In genomic region chr13:42478825-42479224, GRCm38 (mm10) we compare ENCODE assay signal across 20 mouse cellular contexts.
DNase-seq lines count a peak whose midpoint lies in the region; ATAC-seq and TF ChIP-seq lines count a peak whose summit lies in the region.
"Had no signal": no experiment of that assay in that cellular context is flagged by ENCODE, and none has a peak within 500 bp of the region (broad histone marks: within the 10 kb centered on the region; RNA-seq: fewer than 3 reads in every experiment).

No protein-coding gene starts in this region.

- H3K4me1 ChIP-seq in kidney, adult 2 months (ENCODE audit: control insufficient read depth, insufficient read depth, low read length) = no peaks in the 10 kb centered on the region
- H3K4me1 ChIP-seq: embryonic facial prominence, embryonic 12.5 days; embryonic facial prominence, embryonic 15.5 days; hindbrain, embryonic 12.5 days; hindbrain, embryonic 15.5 days had no signal

- TF ChIP-seq CTCF in kidney, adult 2 months (conservative IDR thresholded peaks at IDR 0.05; ENCODE audit: insufficient read depth, insufficient read length, low read depth, low read length) = no peak
- TF ChIP-seq CTCF in Patski (IDR thresholded peaks at IDR 0.05) = no peak

- CTCF ChIA-PET in Patski (lab: Charles Lee) = interaction anchor here (1.2 kb wide), 1 partner anchor 94 kb away, joined by 4 read pairs; no protein-coding TSS in a partner anchor

- no peak for ATAC-seq in Patski
- ATAC-seq: CD4-positive, CD25-positive, alpha-beta regulatory T cell, adult 4 months; forebrain, embryonic 14.5 days; forebrain, postnatal 0 days had no signal

- POLR2A ChIA-PET in Patski (lab: Charles Lee) = interaction anchor here (0.9 kb wide), 1 partner anchor 104 kb away, joined by 3 read pairs; no protein-coding TSS in a partner anchor

- H3K36me3 ChIP-seq in kidney, adult 2 months (ENCODE audit: control insufficient read depth, insufficient read depth, low read length) = no peaks in the 10 kb centered on the region
- H3K36me3 ChIP-seq: embryonic facial prominence, embryonic 12.5 days; embryonic facial prominence, embryonic 15.5 days; hindbrain, embryonic 12.5 days; hindbrain, embryonic 15.5 days had no signal

- WGBS in kidney, adult 2 months = 63% methylated on average over 3 of the region's 3 CpGs

- no peaks in the 10 kb centered on the region for H3K27me3 ChIP-seq in kidney, adult 2 months (replicated peaks; ENCODE audit: control insufficient read depth, insufficient read depth, low read length)
- no peaks in the 10 kb centered on the region for H3K27me3 ChIP-seq in Patski
- H3K27me3 ChIP-seq: embryonic facial prominence, embryonic 12.5 days; embryonic facial prominence, embryonic 15.5 days; hindbrain, embryonic 12.5 days; hindbrain, embryonic 15.5 days had no signal

- H3K4me3 ChIP-seq in kidney, adult 2 months (ENCODE audit: insufficient read depth, low read depth, low read length) = no peak overlapping the region
- H3K4me3 ChIP-seq: embryonic facial prominence, embryonic 12.5 days; embryonic facial prominence, embryonic 15.5 days; hindbrain, embryonic 12.5 days; hindbrain, embryonic 15.5 days had no signal

- TF ChIP-seq POLR2A in kidney, adult 2 months (IDR thresholded peaks at IDR 0.05; ENCODE audit: low read depth, low read length) = no peak

- DNase-seq in kidney, adult 2 months = peak; percentile 10
- no peak for DNase-seq in kidney, postnatal 4 days
- peak; percentile 2 for DNase-seq in kidney, postnatal 14 days
- DNase-seq in kidney, adult 18-20 months = no peak
- DNase-seq in Patski (ENCODE audit: low read depth, low spot score) = peak; percentile 55
- DNase-seq in spleen, postnatal 36 days (ENCODE audit: low spot score in 2 of 2) = no peak
- DNase-seq: adrenal gland, postnatal 10 days; adrenal gland, postnatal 36 days; cerebellum, adult 11 months; cerebellum, adult 2 months; cerebellum, adult 9-11 months; cerebellum, postnatal 25 days; forebrain, postnatal 0 days; gastrocnemius, postnatal 25 days had no signal

- no peak overlapping the region for H3K27ac ChIP-seq in kidney, adult 2 months (ENCODE audit: insufficient read depth, low read depth, low read length)
- H3K27ac ChIP-seq: embryonic facial prominence, embryonic 12.5 days; embryonic facial prominence, embryonic 15.5 days; hindbrain, embryonic 12.5 days; hindbrain, embryonic 15.5 days had no signal

- in situ Hi-C loops in Patski (cut with MboI; ENCODE audit: low pct_unique_long_range_greater_than_20kb) = loop anchor here (5.0 kb wide), 1 partner anchor 172 kb away; no protein-coding TSS in a partner anchor

Comparison
In these comparisons a context has a peak if more than half of its experiments do, and no peak if none do; other contexts are left out.
1. DNase-seq: peak in kidney, adult 2 months (single experiment), kidney, postnatal 14 days (single experiment) and Patski (single experiment); none in kidney, postnatal 4 days (0 of 2), kidney, adult 18-20 months (single experiment) and spleen, postnatal 36 days (0 of 2).